In the genomic region with DNA sequence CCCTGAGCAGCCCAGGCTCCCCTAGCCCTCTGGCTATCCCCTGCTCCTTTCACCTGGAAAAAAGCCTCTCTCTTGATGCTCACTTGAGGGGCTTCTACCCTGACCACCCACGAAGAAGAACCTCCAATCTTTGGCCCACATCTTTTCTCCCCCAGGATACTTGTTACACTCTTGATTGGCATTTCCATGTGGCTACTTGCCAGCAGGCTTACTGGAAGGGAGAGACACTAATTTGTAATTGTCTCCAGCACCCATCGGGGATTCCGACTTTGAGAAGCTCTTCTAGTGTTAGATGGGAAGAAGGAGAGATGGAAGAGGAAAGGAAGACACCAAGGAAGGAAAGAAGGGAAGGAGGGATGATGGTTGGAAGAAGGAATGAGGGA, we compare ENCODE assay signal across 12 mouse cellular contexts.
A peak's percentile ranks its signal among the peaks of the same experiment; 100 is the strongest.
DNase-seq lines count a peak whose midpoint lies in the region; ATAC-seq lines count a peak whose summit lies in the region.
"Had no signal": no experiment of that assay in that cellular context is flagged by ENCODE, and none has a peak within 500 bp of the region (broad histone marks: within the 10 kb centered on the region; RNA-seq: fewer than 3 reads in every experiment).

No protein-coding gene starts in this region.

- no peak overlapping the region for H3K4me3 ChIP-seq in forebrain, embryonic 14.5 days (ENCODE audit: low read depth, low read length)
- H3K4me3 ChIP-seq in forebrain, embryonic 15.5 days = no peak overlapping the region
- H3K4me3 ChIP-seq in neural tube, embryonic 15.5 days (replicated peaks) = no peak overlapping the region
- H3K4me3 ChIP-seq: heart, embryonic 12.5 days had no signal

- H3K4me2 ChIP-seq in forebrain, embryonic 14.5 days (ENCODE audit: low read length) = no peak overlapping the region
- no peak overlapping the region for H3K4me2 ChIP-seq in forebrain, embryonic 15.5 days (replicated peaks)
- H3K4me2 ChIP-seq in neural tube, embryonic 15.5 days = no peak overlapping the region
- H3K4me2 ChIP-seq: heart, embryonic 12.5 days had no signal

- no peaks in the 10 kb centered on the region for H3K36me3 ChIP-seq in forebrain, embryonic 14.5 days (ENCODE audit: control insufficient read depth, insufficient read depth, low read length)
- H3K36me3 ChIP-seq in forebrain, embryonic 15.5 days = no peaks in the 10 kb centered on the region
- peaks cover 2% of the 10 kb centered on the region; the same call in 1 of the 2 replicates for H3K36me3 ChIP-seq in neural tube, embryonic 15.5 days
- H3K36me3 ChIP-seq: heart, embryonic 12.5 days had no signal

- H3K27me3 ChIP-seq in forebrain, embryonic 14.5 days (replicated peaks; ENCODE audit: control insufficient read depth, insufficient read depth, low read length) = 0 out of 2 replicates have a peak, but pooled peaks cover 2% of the 10 kb centered on the region
- no peaks in the 10 kb centered on the region for H3K27me3 ChIP-seq in forebrain, embryonic 15.5 days
- H3K27me3 ChIP-seq in neural tube, embryonic 15.5 days (replicated peaks) = no peaks in the 10 kb centered on the region
- H3K27me3 ChIP-seq: heart, embryonic 12.5 days had no signal

- 58% methylated on average over 3 of the region's 3 CpGs for WGBS in forebrain, embryonic 14.5 days
- 44% methylated on average over 3 of the region's 3 CpGs for WGBS in forebrain, embryonic 15.5 days
- WGBS in neural tube, embryonic 15.5 days = 76% methylated on average over 3 of the region's 3 CpGs

- no peak overlapping the region for H3K27ac ChIP-seq in forebrain, embryonic 14.5 days (ENCODE audit: low read depth, low read length)
- no peak overlapping the region for H3K27ac ChIP-seq in forebrain, embryonic 15.5 days (replicated peaks)
- H3K27ac ChIP-seq in neural tube, embryonic 15.5 days (replicated peaks) = no peak overlapping the region
- H3K27ac ChIP-seq: kidney, postnatal 0 days had no signal

- peaks cover 6% of the 10 kb centered on the region; the same call in 1 of the 2 replicates for H3K4me1 ChIP-seq in forebrain, embryonic 14.5 days (ENCODE audit: control insufficient read depth, insufficient read depth, low read length)
- peaks cover 25% of the 10 kb centered on the region for H3K4me1 ChIP-seq in forebrain, embryonic 15.5 days
- peaks cover 14% of the 10 kb centered on the region for H3K4me1 ChIP-seq in neural tube, embryonic 15.5 days

- DNase-seq in forebrain, embryonic 14.5 days (ENCODE audit: low spot score) = peak; percentile 58
- DNase-seq in kidney, postnatal 10 days = peak; percentile 7
- DNase-seq in kidney, postnatal 14 days = no peak
- peak; percentile 22 for DNase-seq in retina, postnatal 1 day
- DNase-seq in retina, embryonic 14.5 days (ENCODE audit: low spot score) = no peak
- DNase-seq: adrenal gland, adult 8-10 months; B cell, adult 2 months had no signal

- no peak overlapping the region for H3K9ac ChIP-seq in forebrain, embryonic 14.5 days (ENCODE audit: low read length)
- no peak overlapping the region for H3K9ac ChIP-seq in forebrain, embryonic 15.5 days (replicated peaks)
- no peak overlapping the region for H3K9ac ChIP-seq in neural tube, embryonic 15.5 days (replicated peaks)
- H3K9ac ChIP-seq: heart, embryonic 12.5 days had no signal

- ATAC-seq in forebrain, embryonic 14.5 days = no peak
- ATAC-seq in forebrain, embryonic 15.5 days (replicated peaks) = no peak
- ATAC-seq in neural tube, embryonic 15.5 days (ENCODE audit: low FRiP score) = peak; percentile 1; the same call in 1 of the 2 replicates
- no peak for ATAC-seq in activated CD4-positive, CD25-positive, alpha-beta regulatory T cell, adult 4 months

- H3K9me3 ChIP-seq in forebrain, embryonic 14.5 days (replicated peaks; ENCODE audit: control insufficient read depth, low read length) = no peaks in the 10 kb centered on the region
- no peaks in the 10 kb centered on the region for H3K9me3 ChIP-seq in forebrain, embryonic 15.5 days
- H3K9me3 ChIP-seq in neural tube, embryonic 15.5 days (replicated peaks) = no peaks in the 10 kb centered on the region
- H3K9me3 ChIP-seq: heart, embryonic 12.5 days had no signal

Comparison
In these comparisons a context has a peak if more than half of its experiments do, and no peak if none do; other contexts are left out.
1. DNase-seq: peak in forebrain, embryonic 14.5 days (single experiment), kidney, postnatal 10 days (single experiment) and retina, postnatal 1 day (single experiment); none in kidney, postnatal 14 days (single experiment) and retina, embryonic 14.5 days (single experiment).